Mouse (Mus musculus) limb, embryonic 10.5 days (tissue): ENCODE results near the gene Zfp874b. TPM values are rescaled to one million over a fixed set of nuclear protein-coding genes. Genes with fewer than 3 reads are reported as not detected.
"Not testable (repeated sequence)": the region's sequence is repeated elsewhere in the genome, so short reads cannot be mapped to it uniquely, and the experiment has no call there.

ENCODE experiments used
- DNase-seq: peaks from one replicate; pipeline ENCODE4 v3.0.0-alpha.2; 2017; ENCODE audit warnings: low spot score
- H3K27ac ChIP-seq: fragments of 300-500 bp; sonication (generic); 2 replicates; pipeline ENCODE4 v1.5.1; 2016; ENCODE audit warnings: mild to moderate bottlenecking
- H3K27me3 ChIP-seq: fragments of 300-500 bp; sonication (generic); 2 replicates; pipeline ENCODE4 v1.6.1; 2016; ENCODE audit warnings: low read depth, mild to moderate bottlenecking; ENCODE audit not compliant: poor library complexity, severe bottlenecking
- H3K36me3 ChIP-seq: fragments of 300-500 bp; sonication (generic); 2 replicates; pipeline ENCODE4 v1.6.1; 2016; ENCODE audit warnings: mild to moderate bottlenecking, moderate library complexity
- H3K4me1 ChIP-seq: fragments of 300-500 bp; sonication (generic); 2 replicates; pipeline ENCODE4 v1.6.1; 2016
- H3K4me3 ChIP-seq: fragments of 300-500 bp; sonication (generic); 2 replicates; pipeline ENCODE4 v1.5.1; 2016; ENCODE audit warnings: mild to moderate bottlenecking, moderate library complexity
- H3K9me3 ChIP-seq: fragments of 300-500 bp; sonication (generic); replicated peaks from 2 replicates; pipeline ENCODE4 v1.6.1; 2016; ENCODE audit warnings: mild to moderate bottlenecking
- WGBS: fragments of 180-500 bp; shearing (Covaris S2); methylation state at CpG from one replicate; pipeline ENCODE4 v1.1.7; 2016; 5-methylcytosine and 5-hydroxymethylcytosine counted together
- polyA plus RNA-seq: library from polyadenylated mRNA; unstranded; fragments of >200 nt; fragmentation: Nextera tagmentation; extraction: Ambion mirVana; gene quantifications from 2 replicates; pipeline ENCODE4 v1.2.1, GENCODE M21; 2016

The Zfp874b gene
- polyA plus RNA-seq, 1 experiment from 2014 or later: 1.5 TPM

GRCm38 (mm10) chr13:67451172-67452020 is 32.7 kb downstream of the Zfp874b start, which contains the start of gene Zfp874a:
TSS of gene Zfp874a (minus strand) at chr13:67451624.
- Histone ChIP-seq H3K27me3 (no peaks in the 10 kb centered on the region), H3K4me3 (peak within 1 kb of the TSS; percentile 63), H3K4me1 (peaks cover 9% of the 10 kb centered on the region), H3K27ac (peak within 1 kb of the TSS; percentile 78), H3K36me3 (peaks cover 15% of the 10 kb centered on the region), H3K9me3 (no peaks in the 10 kb centered on the region)
- peak; percentile 76 for DNase-seq
- WGBS: 2% methylated on average over 20 of the region's 20 CpGs

- WGBS: 87% methylated on average over 1 of the region's 3 CpGs
- not testable (repeated sequence) for DNase-seq, H3K9me3 ChIP-seq, H3K4me3 ChIP-seq, H3K4me1 ChIP-seq, H3K27ac ChIP-seq, H3K27me3 ChIP-seq, H3K36me3 ChIP-seq
Observed at GRCm38 (mm10) chr13:67437095-67437494, 47.0 kb downstream of the Zfp874b start.

- Histone ChIP-seq H3K27me3 (no peaks in the 10 kb centered on the region), H3K9me3 (no peaks in the 10 kb centered on the region), H3K4me3 (no peak overlapping the region), H3K36me3 (no peaks in the 10 kb centered on the region), H3K27ac (no peak overlapping the region), H3K4me1 (no peaks in the 10 kb centered on the region)
- DNase-seq: no peak
- WGBS: 87% methylated on average over 3 of the region's 3 CpGs
Observed at GRCm38 (mm10) chr13:67428116-67428515, 55.9 kb downstream of the Zfp874b start.

- not testable (repeated sequence) for H3K27me3 ChIP-seq, DNase-seq, H3K4me3 ChIP-seq, H3K4me1 ChIP-seq, H3K9me3 ChIP-seq, H3K36me3 ChIP-seq, H3K27ac ChIP-seq
Observed at GRCm38 (mm10) chr13:67425699-67426098, 58.4 kb downstream of the Zfp874b start.

GRCm38 (mm10) chr13:67422532-67422931 is 61.5 kb downstream of the Zfp874b start:
- H3K4me3 ChIP-seq, DNase-seq, H3K27ac ChIP-seq, H3K36me3 ChIP-seq, H3K27me3 ChIP-seq, H3K9me3 ChIP-seq: not testable (repeated sequence)
- peaks cover 10% of the 10 kb centered on the region for H3K4me1 ChIP-seq
- 88% methylated on average over 2 of the region's 2 CpGs for WGBS

Other genes starting within 250 kb of the Zfp874b start
- 0.74 and 1.5 TPM in 2 replicates for gene Zfp458, start 205.8 kb downstream of the Zfp874b start, polyA plus RNA-seq
- 0.24 and 0.50 TPM in 2 replicates for gene Zfp457, start 177.8 kb downstream of the Zfp874b start, polyA plus RNA-seq
- gene Zfp595, start 151.7 kb downstream of the Zfp874b start, polyA plus RNA-seq: 1.4 and 1.7 TPM in 2 replicates
- not detected in 2 replicates for gene Gm28044, start 123.7 kb downstream of the Zfp874b start, polyA plus RNA-seq
- gene Zfp953, start 123.7 kb downstream of the Zfp874b start, polyA plus RNA-seq: 0.93 and 1.2 TPM in 2 replicates
- 0.35 TPM in 1 of 2 replicates, not detected in the other for gene Gm28041, start 108.5 kb downstream of the Zfp874b start, polyA plus RNA-seq
- 0.78 and 1.2 TPM in 2 replicates for gene Zfp456, start 108.4 kb downstream of the Zfp874b start, polyA plus RNA-seq
- 2.7 and 6.0 TPM in 2 replicates for gene Zfp429, start 84.4 kb downstream of the Zfp874b start, polyA plus RNA-seq
- gene Zfp459, start 62.8 kb downstream of the Zfp874b start, polyA plus RNA-seq: 1.2 TPM in 2 replicates
- 6.8 and 10.1 TPM in 2 replicates for gene Zfp874a, start 32.6 kb downstream of the Zfp874b start, polyA plus RNA-seq
- gene Zfp58, start 16.3 kb upstream of the Zfp874b start, polyA plus RNA-seq: 14.2 and 18.5 TPM in 2 replicates
- not detected in 2 replicates for gene Gm26965, start 41.9 kb upstream of the Zfp874b start, polyA plus RNA-seq
- 18.0 and 22.3 TPM in 2 replicates for gene Zfp87, start 41.9 kb upstream of the Zfp874b start, polyA plus RNA-seq
- 16.4 and 18.5 TPM in 2 replicates for gene Zfp748, start 69.6 kb upstream of the Zfp874b start, polyA plus RNA-seq
- 2.6 and 3.6 TPM in 2 replicates for gene Zfp729b, start 125.4 kb upstream of the Zfp874b start, polyA plus RNA-seq
- gene Gm49345, start 153.5 kb upstream of the Zfp874b start, polyA plus RNA-seq: 0.18 TPM in 1 of 2 replicates, not detected in the other
- gene Zfp729a, start 153.5 kb upstream of the Zfp874b start, polyA plus RNA-seq: 2.0 and 2.5 TPM in 2 replicates
- 9.9 and 12.1 TPM in 2 replicates for gene Zfp738, start 202.8 kb upstream of the Zfp874b start, polyA plus RNA-seq
- 6.2 and 8.9 TPM in 2 replicates for gene Zfp65, start 244.9 kb upstream of the Zfp874b start, polyA plus RNA-seq